Mouse (Mus musculus): ENCODE data around the gene Rasgef1a. TPM values are rescaled to one million over a fixed set of nuclear protein-coding genes. Genes with fewer than 3 reads are reported as not detected.
A peak's percentile ranks its signal among the peaks of the same experiment; 100 is the strongest.

Gene Rasgef1a
- total RNA-seq, 1 experiment = 0.94 TPM

DNA sequence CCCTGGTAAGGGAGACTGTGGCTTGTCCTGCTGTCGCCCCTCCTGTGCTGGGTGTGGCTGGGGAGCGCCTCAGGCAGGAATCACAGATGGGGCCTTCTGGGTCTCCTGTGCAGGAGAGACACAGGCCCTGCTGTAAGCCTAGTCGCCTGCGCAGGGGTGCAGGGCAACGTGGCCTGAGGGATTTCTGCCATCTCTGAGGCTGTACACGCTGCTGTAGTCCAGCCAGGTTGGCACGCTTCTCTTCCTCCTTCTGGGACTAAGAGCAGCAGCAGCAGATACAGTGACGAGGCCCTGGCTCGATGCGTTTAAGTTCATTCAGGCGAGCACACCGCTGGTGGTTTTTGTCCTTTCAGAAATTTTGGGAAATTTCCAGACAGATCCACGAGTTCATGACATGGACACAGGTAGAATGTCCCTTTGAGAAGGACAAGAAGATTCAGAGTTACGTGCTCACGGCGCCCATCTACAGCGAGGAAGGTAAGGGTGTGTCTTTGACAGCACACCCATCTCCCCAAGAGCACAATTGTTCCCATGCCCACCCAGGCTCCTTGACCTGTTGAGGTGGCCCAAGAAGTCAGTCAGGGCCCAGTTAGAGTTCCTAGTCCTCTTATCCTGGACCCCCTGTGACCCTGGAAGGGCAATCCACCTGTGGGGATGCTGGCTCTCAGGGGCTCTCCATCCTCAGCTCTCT, 77.7 kb downstream of the Rasgef1a start:
- H3K4me3 ChIP-seq (ENCODE audit: insufficient read depth in 1 of 2, low read depth in 1 of 2, low read length in 2 of 2, poor library complexity in 1 of 2, severe bottlenecking in 1 of 2) = no peak overlapping the region
- no peak overlapping the region for H3K9ac ChIP-seq (ENCODE audit: insufficient read depth, low read depth, low read length, poor library complexity, severe bottlenecking)
- no peaks in the 10 kb centered on the region for H3K4me1 ChIP-seq (ENCODE audit: control insufficient read depth in 2 of 2, insufficient read depth in 2 of 2, low read length in 2 of 2, poor library complexity in 1 of 2)
- in situ Hi-C loops (cut with MboI; ENCODE audit: low sequenced_read_pairs in 2 of 2, unreplicated experiment in 2 of 2) = no loop called here
- no peak overlapping the region for H3K27ac ChIP-seq (ENCODE audit: insufficient read depth, low read depth, low read length, poor library complexity, severe bottlenecking)
- DNase-seq (ENCODE audit: low read depth, low spot score) = no peak
- H3K9me3 ChIP-seq (ENCODE audit: control insufficient read depth, insufficient read depth, low read depth, low read length) = no peaks in the 10 kb centered on the region
- no peaks in the 10 kb centered on the region for H3K36me3 ChIP-seq (ENCODE audit: control insufficient read depth, insufficient read depth, low read length, poor library complexity, severe bottlenecking)
- no peak for TF ChIP-seq ZC3H11A (IDR thresholded peaks at IDR 0.05; ENCODE audit: borderline replicate concordance, low read depth, low read length)
- TF ChIP-seq ZNF384 (IDR thresholded peaks at IDR 0.05; ENCODE audit: low read depth, low read length) = no peak
- TF ChIP-seq HCFC1 (IDR thresholded peaks at IDR 0.05; ENCODE audit: borderline replicate concordance, insufficient read depth, low read length) = no peak
- no peak for TF ChIP-seq CHD2 (IDR thresholded peaks at IDR 0.05; ENCODE audit: low read depth, low read length)
- no peak for TF ChIP-seq MAFK (IDR thresholded peaks at IDR 0.05; ENCODE audit: insufficient read depth, low read depth, low read length)

DNA sequence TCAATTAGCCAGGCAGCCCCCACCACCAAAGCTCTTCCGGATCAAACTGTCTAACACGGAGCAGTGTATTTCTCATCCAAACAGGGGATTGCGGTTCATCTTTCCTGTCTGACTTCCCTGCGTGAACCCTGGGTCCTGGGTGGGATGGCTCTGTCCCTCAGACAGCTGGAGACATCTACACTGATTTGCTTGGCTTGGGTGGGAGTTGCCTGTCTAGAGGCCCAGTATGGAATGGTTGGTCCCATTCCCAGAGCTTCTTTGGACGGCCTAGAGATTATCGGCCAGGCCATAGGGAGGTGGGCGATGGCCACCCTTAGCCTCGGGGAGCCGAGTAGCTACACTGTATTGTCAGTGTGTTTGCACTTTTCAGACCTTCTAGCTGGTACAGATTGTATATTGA, 79.6 kb downstream of the Rasgef1a start:
- H3K9ac ChIP-seq (ENCODE audit: insufficient read depth, low read depth, low read length, poor library complexity, severe bottlenecking) = no peak overlapping the region
- H3K9me3 ChIP-seq (ENCODE audit: control insufficient read depth, insufficient read depth, low read depth, low read length) = no peaks in the 10 kb centered on the region
- H3K4me1 ChIP-seq (ENCODE audit: control insufficient read depth in 2 of 2, insufficient read depth in 2 of 2, low read length in 2 of 2, poor library complexity in 1 of 2) = no peaks in the 10 kb centered on the region
- H3K36me3 ChIP-seq (ENCODE audit: control insufficient read depth, insufficient read depth, low read length, poor library complexity, severe bottlenecking) = no peaks in the 10 kb centered on the region
- in situ Hi-C loops (cut with MboI; ENCODE audit: low sequenced_read_pairs in 2 of 2, unreplicated experiment in 2 of 2) = no loop called here
- H3K27ac ChIP-seq (ENCODE audit: insufficient read depth, low read depth, low read length, poor library complexity, severe bottlenecking) = no peak overlapping the region
- TF ChIP-seq HCFC1 (IDR thresholded peaks at IDR 0.05; ENCODE audit: borderline replicate concordance, insufficient read depth, low read length) (no peak), ZC3H11A (IDR thresholded peaks at IDR 0.05; ENCODE audit: borderline replicate concordance, low read depth, low read length) (no peak), CHD2 (IDR thresholded peaks at IDR 0.05; ENCODE audit: low read depth, low read length) (no peak), MAFK (IDR thresholded peaks at IDR 0.05; ENCODE audit: insufficient read depth, low read depth, low read length) (no peak), ZNF384 (IDR thresholded peaks at IDR 0.05; ENCODE audit: low read depth, low read length) (no peak)
- DNase-seq (ENCODE audit: low read depth, low spot score) = no peak
- no peak overlapping the region for H3K4me3 ChIP-seq (ENCODE audit: insufficient read depth in 1 of 2, low read depth in 1 of 2, low read length in 2 of 2, poor library complexity in 1 of 2, severe bottlenecking in 1 of 2)

DNA sequence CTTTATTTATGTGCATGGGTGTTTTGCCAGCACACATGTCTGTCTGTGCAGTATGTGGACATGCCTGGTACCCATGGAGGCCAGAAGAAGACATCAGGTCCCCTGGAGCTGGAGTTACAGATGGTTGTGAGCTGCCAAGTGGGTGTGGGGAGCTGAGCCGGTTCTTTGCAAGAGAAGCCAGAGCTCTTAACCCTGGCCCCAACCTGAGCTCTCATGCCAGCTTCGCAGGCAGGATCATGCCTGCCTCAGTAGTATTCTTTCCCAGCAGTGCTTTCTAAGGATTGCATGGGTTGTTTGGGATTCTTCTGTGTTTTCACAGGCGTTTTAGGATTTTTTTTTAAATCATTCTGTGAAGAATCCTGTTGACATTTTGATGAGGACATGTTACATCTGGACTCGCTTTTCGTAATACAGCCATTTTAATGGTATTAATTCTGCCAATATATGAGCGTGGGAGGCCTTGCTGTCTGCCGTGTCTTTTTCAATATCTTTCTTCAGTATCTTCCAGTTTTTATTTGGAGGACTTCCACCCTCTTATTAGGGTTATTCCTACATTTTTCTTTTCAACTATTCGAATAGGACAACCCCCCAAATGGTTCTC, 86.6 kb downstream of the Rasgef1a start:
- Histone ChIP-seq H3K9ac (ENCODE audit: insufficient read depth, low read depth, low read length, poor library complexity, severe bottlenecking) (no peak overlapping the region), H3K36me3 (ENCODE audit: control insufficient read depth, insufficient read depth, low read length, poor library complexity, severe bottlenecking) (no peaks in the 10 kb centered on the region), H3K9me3 (ENCODE audit: control insufficient read depth, insufficient read depth, low read depth, low read length) (no peaks in the 10 kb centered on the region), H3K4me3 (ENCODE audit: insufficient read depth in 1 of 2, low read depth in 1 of 2, low read length in 2 of 2, poor library complexity in 1 of 2, severe bottlenecking in 1 of 2) (no peak overlapping the region), H3K27ac (ENCODE audit: insufficient read depth, low read depth, low read length, poor library complexity, severe bottlenecking) (no peak overlapping the region), H3K4me1 (ENCODE audit: control insufficient read depth in 2 of 2, insufficient read depth in 2 of 2, low read length in 2 of 2, poor library complexity in 1 of 2) (no peaks in the 10 kb centered on the region)
- in situ Hi-C loops (cut with MboI; ENCODE audit: low sequenced_read_pairs in 2 of 2, unreplicated experiment in 2 of 2) = no loop called here
- DNase-seq (ENCODE audit: low read depth, low spot score) = no peak
- TF ChIP-seq MAFK (IDR thresholded peaks at IDR 0.05; ENCODE audit: insufficient read depth, low read depth, low read length) = no peak
- TF ChIP-seq ZC3H11A (IDR thresholded peaks at IDR 0.05; ENCODE audit: borderline replicate concordance, low read depth, low read length) = no peak
- TF ChIP-seq CHD2 (IDR thresholded peaks at IDR 0.05; ENCODE audit: low read depth, low read length) = no peak
- TF ChIP-seq HCFC1 (IDR thresholded peaks at IDR 0.05; ENCODE audit: borderline replicate concordance, insufficient read depth, low read length) = no peak
- TF ChIP-seq ZNF384 (IDR thresholded peaks at IDR 0.05; ENCODE audit: low read depth, low read length) = no peak

GRCm38 (mm10) chr6:118099311-118099802, 88.1 kb downstream of the Rasgef1a start:
- in situ Hi-C loops (cut with MboI; ENCODE audit: low sequenced_read_pairs in 2 of 2, unreplicated experiment in 2 of 2) = no loop called here
- Histone ChIP-seq H3K4me1 (ENCODE audit: control insufficient read depth in 2 of 2, insufficient read depth in 2 of 2, low read length in 2 of 2, poor library complexity in 1 of 2) (no peaks in the 10 kb centered on the region), H3K9ac (ENCODE audit: insufficient read depth, low read depth, low read length, poor library complexity, severe bottlenecking) (no peak overlapping the region), H3K9me3 (ENCODE audit: control insufficient read depth, insufficient read depth, low read depth, low read length) (no peaks in the 10 kb centered on the region), H3K36me3 (ENCODE audit: control insufficient read depth, insufficient read depth, low read length, poor library complexity, severe bottlenecking) (no peaks in the 10 kb centered on the region), H3K27ac (ENCODE audit: insufficient read depth, low read depth, low read length, poor library complexity, severe bottlenecking) (no peak overlapping the region), H3K4me3 (ENCODE audit: insufficient read depth in 1 of 2, low read depth in 1 of 2, low read length in 2 of 2, poor library complexity in 1 of 2, severe bottlenecking in 1 of 2) (no peak overlapping the region)
- TF ChIP-seq MAFK (IDR thresholded peaks at IDR 0.05; ENCODE audit: insufficient read depth, low read depth, low read length) (no peak), HCFC1 (IDR thresholded peaks at IDR 0.05; ENCODE audit: borderline replicate concordance, insufficient read depth, low read length) (no peak), ZNF384 (IDR thresholded peaks at IDR 0.05; ENCODE audit: low read depth, low read length) (no peak), ZC3H11A (IDR thresholded peaks at IDR 0.05; ENCODE audit: borderline replicate concordance, low read depth, low read length) (peak; percentile 48), CHD2 (IDR thresholded peaks at IDR 0.05; ENCODE audit: low read depth, low read length) (no peak)
- DNase-seq (ENCODE audit: low read depth, low spot score) = peak; percentile 51

Measured in ES-E14 (cell line).